In genomic region chr6:51795300-51795699, GRCm38 (mm10) we compare ENCODE assay signal across 8 mouse cellular contexts.
DNase-seq lines count a peak whose midpoint lies in the region; ATAC-seq and TF ChIP-seq lines count a peak whose summit lies in the region.
"Had no signal": no experiment of that assay in that cellular context is flagged by ENCODE, and none has a peak within 500 bp of the region (broad histone marks: within the 10 kb centered on the region; RNA-seq: fewer than 3 reads in every experiment).

No protein-coding gene starts in this region.

- no peaks in the 10 kb centered on the region for H3K36me3 ChIP-seq in ES-Bruce4 (ENCODE audit: control insufficient read depth, insufficient read depth, low read length, poor library complexity, severe bottlenecking)
- H3K36me3 ChIP-seq in lung, embryonic 14.5 days (ENCODE audit: insufficient read depth): no peaks in the 10 kb centered on the region
- H3K36me3 ChIP-seq: neural tube, embryonic 12.5 days had no signal

- no peak overlapping the region for H3K4me2 ChIP-seq in lung, embryonic 14.5 days
- H3K4me2 ChIP-seq: neural tube, embryonic 12.5 days had no signal

- ATAC-seq in lung, embryonic 14.5 days (ENCODE audit: insufficient read depth): no peak

- H3K9ac ChIP-seq in ES-Bruce4 (ENCODE audit: low read depth, poor library complexity, severe bottlenecking): no peak overlapping the region
- no peak overlapping the region for H3K9ac ChIP-seq in lung, embryonic 14.5 days
- H3K9ac ChIP-seq: neural tube, embryonic 12.5 days had no signal

- no peaks in the 10 kb centered on the region for H3K4me1 ChIP-seq in ES-Bruce4 (ENCODE audit: control insufficient read depth, insufficient read depth, low read length)
- no peaks in the 10 kb centered on the region for H3K4me1 ChIP-seq in lung, embryonic 14.5 days (ENCODE audit: insufficient read depth)

- no peaks in the 10 kb centered on the region for H3K9me3 ChIP-seq in ES-Bruce4 (replicated peaks; ENCODE audit: control insufficient read depth, insufficient read depth, low read length, poor library complexity, severe bottlenecking)
- no peaks in the 10 kb centered on the region for H3K9me3 ChIP-seq in lung, embryonic 14.5 days (ENCODE audit: low read depth, low read length)
- H3K9me3 ChIP-seq: neural tube, embryonic 12.5 days had no signal

- DNase-seq in layer of hippocampus, postnatal 10 days (ENCODE audit: low spot score in 2 of 2): peak; percentile 22 to 41
- no peak for DNase-seq in layer of hippocampus, adult 9-10 months (ENCODE audit: low spot score)
- peak; percentile 76 for DNase-seq in ZHBTc4 (ENCODE audit: low read depth, low spot score)
- peak; percentile 28 for DNase-seq in forelimb bud, embryonic 11.5 days (ENCODE audit: low read depth, low spot score)
- DNase-seq in lung, embryonic 14.5 days: peak; percentile 66
- DNase-seq in thymus, postnatal 25 days: peak; percentile 61

- TF ChIP-seq POLR2A in ES-Bruce4 (IDR thresholded peaks at IDR 0.05; ENCODE audit: insufficient read depth, low read length): no peak

- no peak overlapping the region for H3K27ac ChIP-seq in ES-Bruce4 (ENCODE audit: insufficient read depth, low read length)
- H3K27ac ChIP-seq in lung, embryonic 14.5 days (ENCODE audit: low read depth): no peak overlapping the region
- H3K27ac ChIP-seq: neural tube, embryonic 12.5 days had no signal

- no peaks in the 10 kb centered on the region for H3K27me3 ChIP-seq in ES-Bruce4 (ENCODE audit: control insufficient read depth, insufficient read depth, low read length, poor library complexity, severe bottlenecking)
- no peaks in the 10 kb centered on the region for H3K27me3 ChIP-seq in lung, embryonic 14.5 days (ENCODE audit: insufficient read depth, low read length)
- H3K27me3 ChIP-seq: neural tube, embryonic 12.5 days had no signal

- H3K4me3 ChIP-seq in ES-Bruce4 (ENCODE audit: low read depth, low read length): no peak overlapping the region
- H3K4me3 ChIP-seq in lung, embryonic 14.5 days (ENCODE audit: low read depth, low read length): no peak overlapping the region
- H3K4me3 ChIP-seq: neural tube, embryonic 12.5 days had no signal

- peak; percentile 81 for TF ChIP-seq CTCF in ES-Bruce4 (IDR thresholded peaks at IDR 0.05; ENCODE audit: low read depth, low read length)
- peak; percentile 73 for TF ChIP-seq CTCF in lung, embryonic 14.5 days (IDR thresholded peaks at IDR 0.05; ENCODE audit: low read depth)

- TF ChIP-seq EP300 in ES-Bruce4 (IDR thresholded peaks at IDR 0.05; ENCODE audit: insufficient read depth, low read depth, low read length): no peak

- WGBS in lung, embryonic 14.5 days: 51% methylated on average over 4 of the region's 4 CpGs
